Mouse (Mus musculus): Measurements from ENCODE around the gene Dnah11.

Gene Dnah11

DNA sequence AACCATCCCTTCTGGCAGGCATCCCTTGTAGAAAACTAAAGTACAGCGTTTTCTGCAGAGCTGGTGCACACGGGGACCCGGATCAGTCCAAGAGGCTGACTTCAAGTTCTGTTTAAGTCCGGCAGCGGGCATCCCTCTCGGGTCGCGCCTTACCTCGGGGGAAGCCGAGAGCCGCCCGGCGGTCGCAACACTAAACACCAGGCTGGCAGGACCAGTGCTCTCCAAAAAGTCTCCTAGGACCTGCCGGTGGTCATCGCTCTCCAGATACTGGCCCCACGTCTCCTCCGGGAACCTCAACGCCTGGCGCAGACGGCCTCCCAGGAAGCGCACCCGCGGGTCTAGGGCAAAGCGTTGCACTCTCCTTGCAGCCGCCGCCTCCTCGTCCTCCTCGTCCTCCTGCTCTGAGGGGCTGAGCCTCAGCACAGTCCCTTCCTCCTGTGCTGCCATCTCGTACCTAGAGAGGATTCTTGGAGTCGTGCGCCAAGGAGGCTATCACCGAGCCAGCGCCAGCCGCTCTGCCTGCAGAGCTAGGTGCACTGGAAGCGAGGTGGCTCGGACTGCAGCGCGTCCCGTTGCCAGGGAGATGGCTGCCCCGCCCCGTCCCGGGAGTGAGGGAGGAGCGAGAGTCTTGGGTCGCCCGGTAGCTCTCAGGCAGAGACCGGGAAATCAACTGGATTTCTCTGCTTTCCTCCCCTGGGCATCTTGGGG, at the start of gene Dnah11:
Dnah11 (minus strand) TSS at position 658 of the 708 bp plus-strand sequence.
- DNase-seq (ENCODE audit: low read depth, low spot score): peak; percentile 57

DNA sequence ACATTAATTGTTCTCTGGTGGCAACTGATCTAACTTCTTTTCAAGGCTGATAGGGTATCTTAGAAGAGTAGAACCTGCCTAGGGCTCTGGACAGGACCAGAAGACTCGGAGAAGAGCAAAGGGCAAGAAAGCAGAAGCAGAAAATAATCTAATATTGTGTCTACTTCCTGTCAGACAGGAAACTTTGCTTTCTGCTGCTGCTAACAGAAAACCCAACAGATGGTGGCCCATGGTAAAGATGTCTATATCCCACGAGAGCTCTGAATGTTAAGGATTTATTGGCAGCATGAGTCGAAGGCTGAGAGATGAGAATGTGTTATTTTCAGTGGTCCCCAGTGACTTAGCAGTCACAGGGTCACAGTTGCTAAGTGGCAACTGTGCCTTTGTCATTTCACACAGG, 22.3 kb upstream of the Dnah11 start:
- DNase-seq (ENCODE audit: low read depth, low spot score): no peak

DNA sequence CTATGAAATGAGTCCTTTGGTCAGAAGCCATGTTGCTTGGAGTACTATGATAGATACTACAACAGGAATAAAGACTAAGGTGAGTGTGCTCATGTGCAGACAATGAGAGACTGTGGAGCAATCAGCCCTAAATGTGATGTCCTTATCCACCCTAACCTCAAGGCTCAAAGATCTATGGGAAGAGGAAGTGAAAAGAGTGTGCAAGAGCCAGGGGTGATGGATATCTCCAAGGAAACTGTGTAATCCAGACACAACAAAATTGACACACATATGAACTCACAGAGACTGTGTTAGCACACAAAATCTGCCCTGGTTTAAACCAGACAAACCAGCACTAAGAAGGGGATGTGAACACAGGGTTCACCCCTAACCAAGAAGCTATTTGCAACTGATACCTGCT, 21.2 kb upstream of the Dnah11 start:
- no peak for DNase-seq (ENCODE audit: low read depth, low spot score)

DNA sequence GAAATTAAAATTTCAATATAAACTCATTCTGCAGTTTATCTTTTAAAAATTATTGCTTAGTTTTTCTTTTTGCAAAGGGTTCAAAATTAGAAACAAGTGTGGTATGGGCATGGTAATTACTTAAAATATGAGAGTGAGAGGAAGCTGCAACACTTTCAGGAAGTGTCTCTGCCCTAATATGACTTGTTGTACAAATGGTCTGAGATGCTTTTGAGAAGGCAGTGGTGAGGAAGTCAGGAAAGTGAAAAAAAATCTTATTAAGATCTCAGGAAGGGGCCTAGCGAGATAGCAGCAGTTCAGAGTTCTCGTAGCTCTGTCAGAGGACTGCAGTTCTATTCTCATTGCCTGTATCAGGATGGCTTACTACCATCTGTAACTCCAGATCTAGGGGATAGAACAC, 13.3 kb upstream of the Dnah11 start:
- no peak for DNase-seq (ENCODE audit: low read depth, low spot score)

DNA sequence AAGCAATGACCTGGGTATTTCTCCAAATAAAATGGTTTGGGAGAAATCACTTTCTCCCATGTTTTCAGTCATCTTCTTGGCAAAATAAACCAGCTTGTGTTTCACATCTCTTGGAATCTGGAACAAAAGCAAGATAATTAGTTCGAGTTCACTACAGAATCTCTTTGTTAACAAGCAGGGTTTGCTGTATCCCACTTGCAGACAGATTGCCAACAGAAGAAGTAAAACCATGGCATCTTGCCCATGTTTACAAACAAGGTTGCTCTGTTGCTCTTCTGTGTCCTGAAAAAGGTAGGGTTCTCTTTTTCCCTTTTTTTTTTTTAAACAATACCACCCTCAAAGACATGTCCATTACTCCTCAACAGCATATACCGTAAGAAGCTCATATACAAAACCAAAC, 2.3 kb downstream of the Dnah11 start:
- no peak for DNase-seq (ENCODE audit: low read depth, low spot score)

DNA sequence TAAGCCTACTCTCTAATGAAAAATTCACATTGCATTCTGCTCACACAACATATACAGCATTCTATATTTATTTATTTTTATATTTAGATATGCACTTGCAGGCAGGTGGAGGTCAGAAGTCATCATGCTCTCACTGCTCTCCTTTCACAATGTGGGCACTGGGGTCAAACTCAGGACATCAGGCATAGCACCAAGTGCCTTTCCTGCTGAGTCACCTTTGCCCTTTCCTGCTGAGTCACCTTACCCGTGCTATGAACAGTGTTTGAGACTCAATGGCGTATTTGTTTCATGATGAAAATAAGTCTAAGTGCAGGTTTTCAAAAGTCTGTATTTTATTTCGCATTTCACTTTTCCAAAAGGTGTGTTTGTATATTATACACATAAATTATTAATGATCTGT, 9.3 kb downstream of the Dnah11 start:
- DNase-seq (ENCODE audit: low read depth, low spot score): no peak

DNA sequence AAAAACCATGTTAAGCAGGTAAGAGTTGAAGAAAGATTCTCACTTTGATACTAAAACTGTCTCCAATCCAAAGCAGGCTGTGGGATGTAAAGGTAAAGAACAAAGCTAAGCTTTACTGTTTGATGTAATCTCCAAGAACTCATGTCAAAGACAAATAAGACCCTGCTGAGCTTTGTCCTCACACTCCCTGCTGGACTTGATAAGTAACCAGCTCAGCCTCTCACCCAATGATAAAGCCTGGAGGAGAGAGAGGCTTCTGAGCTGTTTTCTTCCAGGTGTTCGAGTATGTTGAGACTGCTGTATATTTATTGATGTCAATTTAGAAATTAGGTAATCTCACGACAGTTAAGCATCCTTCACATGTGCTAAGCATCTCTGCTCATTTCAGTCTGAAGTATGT, 11.2 kb downstream of the Dnah11 start:
- DNase-seq (ENCODE audit: low read depth, low spot score): no peak

DNA sequence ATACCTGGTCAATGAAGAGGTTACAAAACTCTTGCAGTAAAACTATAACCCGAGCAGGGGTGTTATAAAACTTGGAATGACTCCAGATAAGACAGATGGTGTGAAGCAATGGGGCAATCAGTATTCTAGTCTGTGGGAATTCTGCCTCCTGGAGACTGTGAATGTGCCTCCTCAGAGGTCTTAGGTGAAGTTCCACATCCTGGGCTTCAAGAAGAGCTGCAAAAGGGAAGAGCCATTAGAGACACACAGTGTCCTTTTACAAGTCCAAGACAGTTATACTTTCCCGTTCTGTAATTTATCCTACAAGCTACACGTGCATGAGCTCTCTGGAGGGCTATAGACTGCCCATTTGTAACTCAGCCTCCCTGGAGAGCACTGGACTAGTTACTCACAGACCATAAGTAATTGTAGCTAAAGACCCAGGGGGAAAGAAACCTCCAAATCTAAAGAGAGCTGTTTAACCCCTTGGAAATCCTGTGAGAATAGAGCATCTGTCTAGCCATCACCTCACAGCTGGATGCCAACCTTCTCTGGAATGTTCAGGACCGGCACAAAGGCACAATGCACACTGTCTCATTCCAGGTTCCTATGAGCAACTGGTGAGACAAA, 11.9 kb downstream of the Dnah11 start:
- peak; percentile 19 for DNase-seq (ENCODE audit: low read depth, low spot score)

DNA sequence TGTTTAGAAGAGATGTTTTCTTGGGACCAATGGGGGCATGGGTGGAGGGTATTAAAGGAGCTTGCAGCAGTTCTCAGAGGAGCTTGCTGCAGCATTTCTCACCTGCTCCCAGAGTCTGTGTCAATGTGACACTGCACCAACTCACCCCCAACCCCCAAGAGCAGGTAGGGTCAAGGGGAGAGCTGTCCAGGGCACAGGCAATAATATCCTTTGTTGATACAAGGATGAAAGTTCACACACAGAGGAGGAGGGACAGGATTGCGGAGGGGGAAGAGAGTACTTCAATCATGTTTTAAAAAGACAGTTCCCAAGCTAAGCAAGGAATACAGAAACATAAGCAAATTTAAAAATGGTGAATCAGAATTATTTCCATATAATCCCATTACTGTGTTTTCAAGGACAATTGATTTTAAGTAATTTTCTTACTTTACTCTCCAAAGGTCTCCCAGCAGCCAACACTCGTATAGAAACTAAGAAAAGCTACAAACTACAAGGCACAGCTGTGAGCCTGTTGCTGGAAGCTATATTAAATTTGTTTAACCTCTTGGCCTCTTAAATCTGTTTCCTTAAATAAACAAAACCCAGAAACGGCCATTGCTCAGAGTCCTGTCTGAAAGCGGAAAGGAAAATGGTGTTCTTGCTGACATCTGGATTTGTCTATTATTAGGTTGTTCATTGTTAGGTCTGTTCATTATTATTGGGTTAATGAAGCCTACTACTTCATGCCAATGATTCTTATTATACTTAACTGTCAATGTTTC, 12.5 kb downstream of the Dnah11 start:
- peak; percentile 42 for DNase-seq (ENCODE audit: low read depth, low spot score)

DNA sequence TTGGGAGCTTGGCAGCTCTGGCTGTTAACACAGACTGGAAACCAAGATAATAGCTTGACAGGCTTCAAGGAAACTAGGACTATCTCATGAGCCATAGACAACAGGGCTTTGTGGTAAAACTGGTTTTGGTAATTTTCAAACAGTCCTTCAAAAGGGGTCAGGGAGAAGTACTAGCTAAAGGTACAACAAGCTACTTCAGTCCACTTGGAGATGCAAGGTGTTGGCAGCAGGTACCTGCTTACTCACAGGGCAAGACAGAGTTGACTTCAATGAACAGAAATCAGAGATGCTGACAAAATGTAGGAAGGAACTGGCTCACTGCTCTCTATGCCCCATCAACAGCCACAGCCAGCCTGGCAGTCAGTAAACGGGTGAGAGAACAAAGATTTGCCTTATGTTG, 14.1 kb downstream of the Dnah11 start:
- no peak for DNase-seq (ENCODE audit: low read depth, low spot score)

DNA sequence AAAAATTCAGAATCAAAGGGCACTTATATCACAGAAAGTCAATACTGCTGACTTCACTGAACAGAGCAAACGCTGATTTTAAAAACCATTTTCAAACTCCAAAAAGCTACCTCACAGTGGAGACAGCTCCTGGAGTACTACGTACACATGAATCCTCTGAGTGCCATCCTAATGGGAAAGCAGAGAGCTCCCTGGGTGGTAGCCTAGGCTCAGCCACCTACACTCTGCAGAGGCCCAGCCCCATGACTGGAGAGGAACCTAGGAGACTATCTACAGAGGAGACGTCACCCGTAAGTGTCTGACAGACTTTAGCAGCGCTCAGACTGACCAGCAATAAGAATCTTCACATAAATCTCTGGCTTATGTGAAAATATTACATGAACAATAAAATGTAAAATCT, 21.1 kb downstream of the Dnah11 start:
- DNase-seq (ENCODE audit: low read depth, low spot score): no peak

DNA sequence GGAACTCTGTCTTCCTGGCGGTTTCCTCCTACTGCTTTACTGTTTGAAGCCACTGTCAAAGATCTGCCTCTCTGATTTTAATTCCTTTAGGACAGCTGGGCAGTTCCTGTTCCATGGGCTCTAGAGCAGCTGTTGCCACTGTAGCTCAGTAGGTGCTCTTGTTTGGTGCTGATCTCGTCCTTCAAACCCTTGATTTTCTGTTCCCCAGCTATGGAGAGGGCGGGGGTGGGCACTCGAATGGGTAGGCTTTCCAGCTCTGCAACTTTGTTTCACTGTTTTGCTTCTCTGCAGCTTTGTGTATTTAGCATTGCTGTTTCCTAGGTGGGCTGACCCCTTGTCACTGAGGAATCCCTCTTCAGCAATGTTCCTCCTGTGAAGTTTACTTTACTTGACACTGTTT, 34.1 kb downstream of the Dnah11 start:
- DNase-seq (ENCODE audit: low read depth, low spot score): no peak

DNA sequence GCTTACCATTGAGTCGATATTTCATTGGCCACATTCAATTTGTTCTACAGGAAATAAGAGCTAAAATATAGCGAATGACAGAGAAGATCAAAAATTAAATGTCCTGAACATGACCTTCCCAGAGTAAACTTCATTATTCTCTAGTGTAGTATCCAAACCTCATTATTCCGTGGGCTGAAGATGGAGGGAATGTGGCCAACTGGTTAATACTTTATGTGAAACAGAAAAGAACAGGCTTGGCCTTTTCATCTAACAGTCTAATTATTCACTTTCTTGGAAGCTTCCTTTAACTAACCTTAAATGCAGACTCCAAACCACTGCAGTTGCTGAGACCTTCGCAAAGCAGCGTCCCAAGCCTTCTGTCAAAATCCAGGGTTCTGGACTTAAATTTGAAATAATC, 41.9 kb downstream of the Dnah11 start:
- no peak for DNase-seq (ENCODE audit: low read depth, low spot score)

DNA sequence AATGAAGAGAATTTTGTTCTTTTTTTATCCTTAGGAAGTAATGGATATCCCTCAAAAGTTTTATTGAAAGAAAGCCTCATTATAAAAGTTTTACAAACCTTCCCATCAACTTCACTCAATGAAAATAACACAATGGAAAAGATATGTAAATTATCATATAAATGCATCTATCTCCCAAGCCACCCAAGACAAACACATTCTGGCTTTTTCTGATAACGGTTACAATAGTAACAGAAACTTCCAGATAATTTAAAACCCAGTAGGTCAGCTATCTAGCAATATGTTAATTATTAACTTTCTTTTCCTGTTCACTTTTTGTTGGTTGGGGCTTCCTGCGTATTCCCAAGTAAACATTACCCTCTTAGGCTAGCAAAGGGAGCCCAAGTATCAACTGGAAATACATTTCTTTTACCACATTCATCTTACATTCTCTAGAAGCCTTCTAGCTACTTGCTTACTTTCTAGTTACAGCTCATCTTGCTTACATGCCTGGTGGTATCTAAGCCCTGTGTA, 51.3 kb downstream of the Dnah11 start:
- no peak for DNase-seq (ENCODE audit: low read depth, low spot score)

DNA sequence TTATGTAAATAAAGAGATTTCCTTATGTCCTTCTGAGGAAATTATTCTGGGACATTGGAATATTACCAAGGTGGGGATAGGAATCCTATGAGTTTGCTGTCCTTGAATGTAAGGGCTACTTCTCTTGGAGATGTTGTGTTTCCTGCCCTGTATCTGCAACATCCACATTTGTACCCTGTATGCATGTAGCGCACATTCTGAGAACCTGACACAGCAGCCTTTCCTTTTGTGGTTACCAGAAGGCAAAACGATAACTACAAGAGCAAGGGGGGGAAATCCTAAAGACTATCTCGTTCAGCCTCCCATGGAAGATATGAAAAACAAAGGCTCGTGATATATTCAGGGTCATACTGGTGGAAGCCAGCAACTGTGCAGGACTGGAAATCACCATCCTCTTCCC, 70.7 kb downstream of the Dnah11 start:
- DNase-seq (ENCODE audit: low read depth, low spot score): no peak

DNA sequence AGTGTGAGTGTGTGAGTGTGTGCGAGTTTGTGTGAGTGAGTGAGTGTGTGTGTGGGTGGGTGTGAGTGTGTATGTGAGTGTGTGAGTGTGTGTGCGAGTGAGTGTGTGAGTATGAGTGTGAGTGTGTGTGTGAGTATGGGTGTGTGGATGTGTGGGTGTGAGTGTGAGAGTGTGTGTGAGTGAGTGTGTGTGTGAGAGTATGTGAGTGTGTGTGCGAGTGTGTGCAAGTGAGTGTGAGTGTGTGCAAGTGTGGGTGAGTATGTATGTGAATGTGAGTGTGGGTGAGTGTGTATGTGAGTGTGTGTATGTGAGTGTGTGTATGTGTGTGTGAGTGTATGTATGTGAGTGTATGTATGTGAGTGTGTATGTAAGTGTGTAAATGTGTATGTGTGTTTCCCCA, 79.2 kb downstream of the Dnah11 start:
- no peak for DNase-seq (ENCODE audit: low read depth, low spot score)

DNA sequence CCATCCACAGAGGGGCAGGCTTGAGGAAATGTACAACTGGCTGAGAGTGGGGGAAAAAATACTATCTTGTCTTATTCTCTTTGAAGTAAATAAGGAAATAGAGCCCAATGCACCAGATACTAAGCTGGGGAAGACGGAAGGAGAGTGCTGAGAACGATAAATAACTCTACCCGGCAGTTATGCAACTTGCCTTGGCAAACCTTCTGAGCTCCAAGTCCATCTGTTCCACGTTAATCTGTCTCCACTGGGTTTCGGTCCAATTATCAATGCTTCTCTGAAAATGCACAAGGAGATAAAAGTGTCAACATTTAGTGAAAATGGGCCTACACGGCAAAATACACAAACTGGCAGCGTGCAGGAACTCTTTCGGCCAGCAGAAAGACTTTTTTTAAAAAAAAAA, 86.2 kb downstream of the Dnah11 start:
- no peak for DNase-seq (ENCODE audit: low read depth, low spot score)

DNA sequence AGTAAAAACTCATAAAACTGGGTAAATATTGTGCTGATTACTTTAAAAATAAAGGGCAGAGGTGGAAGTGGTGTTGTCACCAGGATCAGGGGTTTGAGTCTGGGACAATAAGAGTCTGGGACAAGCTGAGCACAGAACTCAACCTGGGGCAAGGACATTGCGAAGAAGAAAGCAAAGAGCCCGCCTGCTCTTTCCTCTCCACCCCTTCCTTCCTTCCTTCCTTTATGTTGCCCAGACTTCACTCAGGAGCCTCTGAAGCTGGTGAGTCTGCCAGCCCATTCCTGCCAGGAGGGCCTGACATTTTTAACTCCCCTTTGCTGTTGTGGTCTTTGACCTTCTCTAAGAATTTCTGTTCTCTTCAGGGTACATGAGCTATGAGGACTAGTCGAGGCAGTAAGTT, 86.9 kb downstream of the Dnah11 start:
- no peak for DNase-seq (ENCODE audit: low read depth, low spot score)

DNA sequence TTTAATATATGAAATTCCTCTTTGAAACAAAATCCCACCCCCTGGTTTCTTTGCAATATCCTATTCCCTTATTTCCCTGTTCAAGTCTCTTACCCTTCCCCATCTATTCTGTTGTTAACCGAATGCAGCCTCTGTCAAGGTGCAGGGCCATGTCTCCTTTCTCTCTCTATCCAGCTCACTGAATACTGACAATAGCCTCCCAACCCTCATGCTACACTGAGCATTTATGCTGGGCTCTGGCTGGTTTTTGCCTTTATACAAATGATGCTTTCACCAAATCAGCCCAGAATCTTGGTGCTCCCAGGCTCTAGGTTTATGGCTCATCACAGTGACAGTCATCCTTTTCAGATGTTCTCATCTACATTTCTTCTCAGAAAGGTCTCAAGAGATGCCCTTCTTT, 91.1 kb downstream of the Dnah11 start:
- no peak for DNase-seq (ENCODE audit: low read depth, low spot score)

DNA sequence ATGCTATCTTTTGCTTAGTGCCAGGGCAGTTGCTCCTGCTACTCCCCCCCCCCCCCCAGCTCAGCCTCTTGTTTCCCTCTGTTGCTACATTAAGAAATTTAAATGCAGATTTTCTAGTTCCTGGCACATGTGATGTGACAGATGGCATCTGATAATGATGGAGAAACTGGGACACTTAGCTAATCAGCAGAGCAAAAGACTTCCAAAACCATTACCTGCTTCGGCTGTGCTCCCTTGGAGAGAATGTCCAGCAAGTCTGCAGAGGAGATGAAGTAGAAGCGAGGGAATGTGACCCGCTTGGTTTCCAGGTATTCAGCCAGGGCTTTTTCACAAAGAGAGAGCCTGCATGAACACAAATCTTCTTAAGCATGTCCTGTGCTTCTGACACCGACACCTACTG, 94.3 kb downstream of the Dnah11 start:
- DNase-seq (ENCODE audit: low read depth, low spot score): no peak

DNA sequence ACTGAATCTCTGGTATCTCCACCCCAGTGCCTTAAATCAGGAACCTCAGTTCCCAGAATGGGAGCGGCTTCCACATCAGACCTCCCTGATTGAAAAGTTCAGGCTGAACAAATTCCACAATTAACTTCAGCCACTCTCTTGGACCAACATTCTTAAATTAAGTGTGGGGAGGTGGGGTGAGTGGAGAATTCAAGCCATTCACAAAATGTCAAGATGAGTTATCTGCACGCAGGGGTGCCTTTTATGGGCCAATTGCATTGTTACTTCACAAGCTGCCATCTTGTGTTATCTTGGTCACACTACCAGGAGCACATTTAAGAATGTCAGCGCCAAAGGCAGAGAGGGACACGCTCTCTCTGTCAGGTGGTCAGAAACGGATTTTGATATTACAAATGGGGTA, 99.1 kb downstream of the Dnah11 start:
- no peak for DNase-seq (ENCODE audit: low read depth, low spot score)

DNA sequence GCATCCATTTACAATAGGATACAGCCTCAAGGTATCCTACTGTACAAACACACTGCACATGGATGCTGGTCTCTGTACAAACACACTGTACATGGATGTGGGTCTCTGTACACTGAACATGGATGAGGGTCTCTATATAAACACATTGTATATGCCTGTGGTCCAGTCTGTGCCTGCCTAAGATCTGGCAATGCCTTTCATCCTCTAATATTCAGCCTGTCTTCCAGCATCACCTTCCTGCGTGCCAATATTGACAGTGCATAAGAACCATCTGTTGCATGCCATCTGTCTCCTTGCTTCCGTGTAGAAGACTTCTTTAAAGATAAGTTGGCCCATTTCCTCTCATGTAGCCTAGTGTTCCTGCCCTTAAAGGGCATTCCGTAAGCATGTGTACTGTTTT, 100.6 kb downstream of the Dnah11 start:
- no peak for DNase-seq (ENCODE audit: low read depth, low spot score)

DNA sequence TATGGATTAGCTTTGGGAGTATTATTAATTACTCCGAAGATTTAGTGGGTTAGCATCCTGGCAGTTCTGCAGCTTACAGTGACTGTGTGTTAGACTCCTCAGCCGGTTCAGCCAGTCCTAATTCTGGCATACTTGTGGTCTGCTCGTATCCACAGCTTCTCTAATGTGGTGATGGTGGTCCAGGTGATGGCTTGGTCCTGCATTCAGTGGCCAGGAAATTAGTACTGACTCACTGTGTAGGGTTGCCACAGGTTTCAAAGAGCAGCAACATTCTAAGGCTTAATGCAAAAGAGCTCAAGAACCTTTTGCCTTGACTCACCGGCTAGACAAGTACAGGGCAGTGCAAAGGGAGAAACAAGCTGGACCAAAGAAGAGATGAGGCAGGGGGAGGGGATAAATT, 103.9 kb downstream of the Dnah11 start:
- no peak for DNase-seq (ENCODE audit: low read depth, low spot score)

All from forelimb bud, embryonic 11.5 days (tissue).